Comparison of ENCODE assay signal across 9 mouse cellular contexts in the genomic region with DNA sequence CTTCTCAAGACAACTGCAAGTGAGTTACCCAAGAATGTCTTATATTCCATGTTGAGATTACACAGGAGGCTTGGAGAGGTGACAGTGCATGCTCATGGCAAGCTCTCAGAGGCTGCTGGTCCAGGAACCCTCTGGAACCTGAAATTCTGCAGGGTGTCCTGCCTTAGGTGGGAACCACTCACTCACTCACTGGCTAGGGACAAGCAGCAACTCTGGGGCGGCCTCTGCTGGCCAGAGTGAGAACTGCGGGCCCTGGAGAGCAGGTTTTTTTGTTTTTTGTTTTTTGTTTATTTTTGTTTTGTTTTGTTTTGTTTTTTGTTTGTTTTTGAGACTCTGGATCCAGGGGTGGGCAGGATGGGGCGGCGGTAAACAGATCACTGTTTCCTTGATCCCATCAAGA. TPM values are rescaled to one million over a fixed set of nuclear protein-coding genes. Genes with fewer than 3 reads are reported as not detected.
DNase-seq lines count a peak whose midpoint lies in the region; ATAC-seq and TF ChIP-seq lines count a peak whose summit lies in the region.
"Had no signal": no experiment of that assay in that cellular context is flagged by ENCODE, and none has a peak within 500 bp of the region (broad histone marks: within the 10 kb centered on the region; RNA-seq: fewer than 3 reads in every experiment).

No protein-coding gene starts in this region.

- no peak overlapping the region for H3K4me2 ChIP-seq in liver, embryonic 12.5 days
- peak overlapping the region; percentile 36 for H3K4me2 ChIP-seq in heart, embryonic 14.5 days (ENCODE audit: low read length)

- DNase-seq in liver: peak; percentile 60
- DNase-seq in NIH3T3 (ENCODE audit: low read depth): peak; percentile 85
- DNase-seq in embryo, embryonic 10.5 days (ENCODE audit: low spot score): peak; percentile 69
- DNase-seq in left cerebral cortex, adult 2 months (ENCODE audit: extremely low spot score in 1 of 2, low spot score in 2 of 2): peak in 1 of 2 experiments; percentile 46
- peak; percentile 36 for DNase-seq in thymus, postnatal 25 days

- H3K27me3 ChIP-seq in liver, embryonic 12.5 days (replicated peaks): peaks cover 6% of the 10 kb centered on the region; the same call in 1 of the 2 replicates
- peaks cover 10% of the 10 kb centered on the region; the same call in 1 of the 2 replicates for H3K27me3 ChIP-seq in heart, embryonic 14.5 days (ENCODE audit: control insufficient read depth, insufficient read depth, low read length)

- intact Hi-C loops in left cerebral cortex, adult 2 months (cut with DNase I): loop anchor here (10.0 kb wide), 1 partner anchor 288 kb away; no protein-coding TSS in a partner anchor

- peak; percentile 99 for TF ChIP-seq CTCF in left cerebral cortex, adult 2 months (IDR thresholded peaks at IDR 0.05)

- no peak for ATAC-seq in liver, embryonic 12.5 days
- no peak for ATAC-seq in heart, embryonic 14.5 days (ENCODE audit: insufficient number of reproducible peaks, insufficient read depth, low FRiP score, low read depth)
- ATAC-seq in megakaryocyte progenitor cell, adult 5-6 weeks (replicated peaks; ENCODE audit: poor library complexity): peak; percentile 70

- H3K9ac ChIP-seq in liver, embryonic 12.5 days: no peak overlapping the region
- peak overlapping the region; percentile 3; the same call in 1 of the 2 replicates for H3K9ac ChIP-seq in heart, embryonic 14.5 days (ENCODE audit: low read length)

- no peaks in the 10 kb centered on the region for H3K9me3 ChIP-seq in liver, embryonic 12.5 days (replicated peaks)
- H3K9me3 ChIP-seq in heart, embryonic 14.5 days (ENCODE audit: control insufficient read depth, low read length): no peaks in the 10 kb centered on the region

- no peaks in the 10 kb centered on the region for H3K4me1 ChIP-seq in liver, embryonic 12.5 days
- peaks cover 2 to 5% of the 10 kb centered on the region in 2 experiments; a peak in 2 of 4 replicates for H3K4me1 ChIP-seq in heart, embryonic 14.5 days (ENCODE audit: control insufficient read depth in 2 of 2, insufficient read depth in 2 of 2, low read length in 2 of 2)

- no peaks in the 10 kb centered on the region for H3K36me3 ChIP-seq in liver, embryonic 12.5 days
- H3K36me3 ChIP-seq in heart, embryonic 14.5 days (ENCODE audit: control insufficient read depth, insufficient read depth, low read length): no peaks in the 10 kb centered on the region

- WGBS in liver, embryonic 12.5 days (ENCODE audit: insufficient replicate concordance): 7% methylated on average over 4 of the region's 4 CpGs
- 13% methylated on average over 4 of the region's 4 CpGs for WGBS in heart, embryonic 14.5 days

- H3K4me3 ChIP-seq in liver, embryonic 12.5 days: no peak overlapping the region
- no peak overlapping the region for H3K4me3 ChIP-seq in heart, embryonic 14.5 days (ENCODE audit: control insufficient read depth in 1 of 2, insufficient read depth in 1 of 2, low read depth in 1 of 2, low read length in 2 of 2)
- no peak overlapping the region for H3K4me3 ChIP-seq in left cerebral cortex, adult 2 months
- H3K4me3 ChIP-seq: erythroblast, embryonic 14.5 days had no signal

- no peak overlapping the region for H3K27ac ChIP-seq in liver, embryonic 12.5 days
- no peak overlapping the region for H3K27ac ChIP-seq in heart, embryonic 14.5 days (replicated peaks in 1 of 2; ENCODE audit: control insufficient read depth in 1 of 2, insufficient read depth in 1 of 2, low read depth in 2 of 2, low read length in 2 of 2)
- no peak overlapping the region for H3K27ac ChIP-seq in left cerebral cortex, adult 2 months

RNA-seq across cellular contexts. Expression of a gene that starts 2.6 kb away (rescaled TPM):
- 0.14 and 0.15 TPM in 2 replicates for polyA plus RNA-seq in liver, embryonic 12.5 days (2016; fragmentation: Nextera tagmentation; extraction: Ambion mirVana)
- 0.34 and 0.57 TPM in 2 replicates for polyA plus RNA-seq in heart, embryonic 14.5 days (2014; fragmentation: Nextera tagmentation; extraction: Ambion mirVana)
- total RNA-seq in left cerebral cortex, adult 2 months (2021): under 1 TPM; 0.19 to 0.38 TPM
- total RNA-seq in megakaryocyte progenitor cell, adult 5-6 weeks (2015): 0.25 TPM in 1 of 2 replicates, not detected in the other
- not detected in 2 replicates for total RNA-seq in megakaryocyte progenitor cell, adult 5-6 weeks (2017)
- polyA plus RNA-seq: erythroblast, embryonic 14.5 days had no signal

RNA-seq across cellular contexts. Expression of a gene that starts 30.2 kb away (rescaled TPM):
- not detected in 2 replicates for polyA plus RNA-seq in liver, embryonic 12.5 days (2016; fragmentation: Nextera tagmentation; extraction: Ambion mirVana)
- polyA plus RNA-seq in heart, embryonic 14.5 days (2014; fragmentation: Nextera tagmentation; extraction: Ambion mirVana): not detected in 2 replicates
- under 1 TPM in 1 of 2 experiments, not detected in 1; 0.28 TPM for total RNA-seq in left cerebral cortex, adult 2 months (2021)
- not detected in 2 replicates for total RNA-seq in megakaryocyte progenitor cell, adult 5-6 weeks (2015)
- not detected in 2 replicates for total RNA-seq in megakaryocyte progenitor cell, adult 5-6 weeks (2017)
- polyA plus RNA-seq: erythroblast, embryonic 14.5 days had no signal
